Mouse (Mus musculus): Measurements from ENCODE around the gene Sdk2.

Sdk2 gene

DNA sequence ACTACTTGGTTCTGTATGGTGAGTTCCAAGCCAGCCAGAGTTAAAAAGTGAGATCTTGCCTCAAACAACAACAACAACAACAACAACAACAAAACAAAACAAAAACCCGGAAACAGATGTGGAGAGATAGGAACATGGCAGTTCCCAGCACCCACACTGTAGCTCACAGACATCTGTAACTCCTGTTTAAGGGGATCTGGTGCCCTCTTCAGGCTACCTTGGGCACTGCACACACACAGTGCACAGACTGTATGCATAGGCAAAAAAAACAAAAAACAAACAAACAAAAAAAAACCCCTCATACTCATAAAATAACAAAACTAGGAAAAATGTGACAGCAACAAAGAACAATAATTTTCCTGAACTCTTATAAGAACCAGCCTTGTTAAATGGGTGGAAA lies 323.8 kb downstream of the Sdk2 start:
- no peak for ATAC-seq (ENCODE audit: low TSS enrichment)

DNA sequence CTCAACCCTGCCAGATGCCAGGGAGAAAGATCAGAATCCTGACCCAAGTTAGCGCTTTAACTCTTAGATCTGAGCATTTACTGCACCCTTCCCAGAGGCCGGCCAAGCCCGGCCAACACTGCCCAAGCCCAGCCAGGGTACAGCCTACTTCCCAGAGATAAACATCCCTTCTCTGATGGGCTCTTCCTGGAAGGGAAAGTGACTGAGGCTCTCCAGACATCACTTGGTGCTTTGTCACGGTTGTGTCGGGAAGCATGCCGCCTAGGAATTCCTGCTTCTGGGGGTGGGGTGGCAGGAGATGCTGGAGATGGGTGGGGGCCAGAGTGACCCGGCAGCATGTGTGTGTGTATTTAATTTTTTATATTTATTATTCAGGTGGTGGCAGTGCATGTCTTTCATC lies 326.7 kb downstream of the Sdk2 start:
- no peak for ATAC-seq (ENCODE audit: low TSS enrichment)

DNA sequence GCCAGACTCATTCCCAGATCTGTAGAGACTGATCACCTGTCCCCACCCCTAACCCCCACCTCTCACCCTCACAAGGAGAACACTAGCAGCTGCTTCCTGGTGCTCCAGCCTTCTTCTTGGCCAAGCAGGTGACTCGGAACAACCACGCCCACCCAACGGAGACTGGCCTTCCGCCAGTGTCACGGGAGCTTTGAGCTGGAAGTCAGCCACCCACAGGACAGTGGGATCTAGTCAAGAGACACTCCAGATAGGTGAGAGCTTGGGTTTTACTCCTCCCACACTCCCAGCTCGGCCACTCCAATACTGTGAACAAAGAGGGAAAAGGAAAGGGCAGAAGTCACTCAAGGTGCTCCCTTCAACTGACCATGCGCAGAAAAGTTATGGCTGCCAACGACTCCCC lies 327.6 kb downstream of the Sdk2 start:
- no peak for ATAC-seq (ENCODE audit: low TSS enrichment)

DNA sequence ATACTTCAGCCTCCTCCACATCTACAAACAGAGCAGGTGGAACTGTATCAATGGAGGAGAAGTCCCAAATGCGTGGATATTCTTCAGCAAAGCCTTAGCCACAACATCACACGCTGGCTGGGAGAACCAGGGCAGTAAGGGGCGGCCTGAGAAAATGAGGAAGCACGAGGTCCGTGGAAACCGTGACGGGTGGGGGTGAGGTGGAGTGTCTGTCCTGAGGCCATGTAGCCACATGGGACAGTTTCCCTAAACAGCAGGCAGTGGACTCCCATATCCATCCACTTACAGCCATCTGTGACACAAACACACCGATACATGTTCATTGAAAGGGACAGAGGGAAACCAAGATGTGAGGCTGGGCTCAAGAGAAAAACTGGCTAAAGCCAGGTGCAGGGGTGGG lies 328.9 kb downstream of the Sdk2 start:
- ATAC-seq (ENCODE audit: low TSS enrichment), result no peak

DNA sequence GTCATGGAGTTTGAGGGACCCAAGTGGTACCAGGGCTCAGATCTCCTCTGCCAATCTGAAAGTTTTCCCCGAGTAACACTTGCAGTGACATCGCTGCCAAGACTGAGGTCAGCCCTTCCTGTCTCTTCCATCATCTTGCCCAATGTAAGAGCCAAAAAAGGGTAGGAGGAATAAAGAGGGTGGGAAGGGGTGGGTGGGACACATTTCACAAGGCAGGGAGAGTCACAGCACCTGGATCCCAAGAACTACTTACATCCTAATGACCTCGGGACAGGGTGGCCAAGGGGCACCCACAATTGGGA lies 329.3 kb downstream of the Sdk2 start:
- no peak for ATAC-seq (ENCODE audit: low TSS enrichment)

DNA sequence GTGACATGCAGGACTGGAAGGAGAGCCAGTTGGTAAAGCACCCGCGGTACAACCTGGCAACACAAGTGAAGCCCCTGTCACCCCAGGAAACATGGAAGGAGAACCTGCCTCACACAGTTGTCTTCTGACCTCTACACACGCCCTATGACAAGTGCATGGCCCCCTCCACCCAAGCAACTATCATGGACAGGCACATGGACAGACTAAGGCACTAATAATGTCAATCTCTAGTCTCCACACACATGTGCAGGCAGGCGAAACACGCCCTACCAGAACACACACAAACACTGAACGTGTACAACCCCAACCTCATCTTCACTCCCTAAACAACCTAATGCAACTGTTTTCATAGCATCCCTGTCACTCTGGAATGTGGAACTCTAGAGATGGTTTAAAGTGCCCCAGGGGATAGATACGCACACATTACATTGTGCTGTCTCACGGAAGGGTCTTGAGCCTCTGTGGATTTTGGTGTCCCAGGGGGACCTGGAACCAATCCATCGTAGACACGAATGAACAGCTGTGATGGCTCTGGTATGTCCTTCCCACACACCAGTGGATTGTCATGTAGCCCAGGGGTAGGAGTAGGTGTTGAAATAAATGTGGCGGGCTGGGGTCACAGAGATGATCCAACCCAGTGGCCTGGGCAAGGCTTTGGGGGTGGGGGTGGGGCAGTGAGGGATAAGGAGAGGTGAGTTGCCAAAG lies 329.8 kb downstream of the Sdk2 start:
- no peak for ATAC-seq (ENCODE audit: low TSS enrichment)

DNA sequence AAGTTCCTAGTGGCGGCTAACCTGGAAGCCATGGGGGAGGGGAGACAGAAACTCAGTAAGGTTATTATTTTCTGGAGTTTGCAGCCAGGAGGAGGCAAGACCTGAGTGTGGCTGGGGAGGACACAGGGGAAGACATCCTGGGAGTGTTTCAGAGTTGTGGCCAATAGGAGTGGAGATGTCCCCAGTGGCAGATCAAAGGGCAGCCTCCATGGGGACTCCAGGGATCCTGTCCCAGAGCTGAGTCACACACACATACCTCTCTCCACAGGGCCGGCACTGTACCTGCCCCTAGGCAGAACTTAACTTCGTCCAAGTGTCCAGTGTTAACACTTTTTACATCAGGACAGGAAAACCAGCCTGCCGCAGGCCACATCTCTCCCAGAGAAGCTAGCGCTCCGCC lies 331.7 kb downstream of the Sdk2 start:
- no peak for ATAC-seq (ENCODE audit: low TSS enrichment)

DNA sequence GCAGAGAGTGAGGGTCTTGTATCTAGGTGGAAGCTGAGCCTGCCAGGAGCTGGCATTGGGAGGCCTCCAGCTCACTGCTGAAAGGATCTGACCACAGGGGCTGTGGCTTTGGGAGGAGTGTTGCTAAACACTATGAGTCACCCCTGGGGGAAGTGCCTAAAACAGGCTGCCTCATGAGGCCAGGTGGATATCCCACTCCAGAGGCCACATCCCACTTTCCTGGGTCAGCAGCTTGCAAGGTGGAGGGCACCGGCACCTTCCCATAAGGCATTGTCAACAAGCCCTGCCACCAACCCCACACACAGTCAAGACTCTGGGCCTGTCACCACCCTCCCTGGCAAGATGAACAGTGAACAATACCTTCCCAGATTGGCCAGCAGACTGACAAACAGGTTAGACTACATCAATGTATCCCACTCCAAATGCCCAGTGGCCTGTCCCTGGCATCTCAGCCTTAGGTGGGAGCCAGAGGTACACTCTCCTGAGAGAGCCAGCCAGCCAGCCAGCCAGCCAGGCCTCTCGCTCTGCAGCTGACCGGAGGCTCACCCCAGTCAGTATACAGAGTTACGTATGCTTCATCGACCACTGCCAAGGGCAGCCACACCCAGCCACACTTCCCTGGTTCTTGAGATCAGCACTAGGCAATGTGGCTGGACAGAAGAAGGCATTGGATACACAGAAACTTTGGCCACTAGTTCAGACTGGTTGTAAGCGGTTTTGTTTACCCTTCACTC lies 333.0 kb downstream of the Sdk2 start:
- no peak for ATAC-seq (ENCODE audit: low TSS enrichment)

DNA sequence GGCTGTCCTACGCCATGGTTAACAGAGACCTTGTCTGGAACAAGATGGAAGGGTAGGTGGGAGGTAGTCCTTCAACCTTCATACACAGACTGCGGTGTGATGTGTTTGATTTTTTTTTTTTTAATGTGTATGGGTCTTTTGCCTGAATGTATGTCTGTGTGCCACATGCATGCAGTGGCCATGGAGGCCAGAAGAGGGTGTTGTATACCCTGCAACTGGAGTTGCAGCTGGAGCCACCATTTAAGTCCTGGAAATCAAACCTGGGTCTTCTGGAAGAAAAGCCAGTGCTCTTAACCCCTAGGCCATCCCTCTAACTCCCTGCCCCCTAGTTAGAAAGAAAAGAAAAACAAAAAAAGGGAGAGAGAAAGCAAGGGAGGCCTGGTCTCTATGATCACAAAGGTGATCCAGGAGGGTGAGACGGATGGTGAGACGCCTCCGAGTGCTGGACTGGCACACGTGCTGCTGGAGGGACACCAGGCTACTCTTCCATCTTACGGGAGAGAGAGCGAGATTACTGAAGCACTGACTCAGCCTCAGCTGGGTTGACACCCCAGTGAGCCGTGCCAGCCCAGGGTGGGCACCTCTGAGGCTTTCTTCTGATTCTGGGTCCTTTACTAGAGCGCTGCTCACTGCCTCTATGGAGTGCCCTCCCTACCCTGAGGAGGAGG lies 334.8 kb downstream of the Sdk2 start:
- no peak for ATAC-seq (ENCODE audit: low TSS enrichment)

DNA sequence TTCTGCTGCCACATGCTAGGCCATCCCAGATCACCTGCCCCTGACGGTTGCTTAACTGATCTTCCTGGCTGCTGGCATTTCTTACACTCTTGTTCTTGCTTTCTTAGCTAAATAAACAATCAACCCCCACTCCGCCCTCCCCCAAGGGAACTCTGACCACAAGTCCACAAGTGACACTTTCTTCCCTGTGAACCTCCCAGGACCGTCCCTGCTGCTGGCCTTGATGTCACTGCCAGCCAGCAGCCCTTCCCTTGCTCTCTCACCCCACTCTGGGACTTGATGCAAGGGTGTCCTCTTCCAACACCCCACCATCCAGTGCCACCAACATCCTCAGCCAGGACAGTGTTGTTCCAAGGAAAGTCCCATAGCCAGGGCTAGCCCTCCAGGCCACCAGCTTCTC lies 336.0 kb downstream of the Sdk2 start:
- no peak for ATAC-seq (ENCODE audit: low TSS enrichment)

DNA sequence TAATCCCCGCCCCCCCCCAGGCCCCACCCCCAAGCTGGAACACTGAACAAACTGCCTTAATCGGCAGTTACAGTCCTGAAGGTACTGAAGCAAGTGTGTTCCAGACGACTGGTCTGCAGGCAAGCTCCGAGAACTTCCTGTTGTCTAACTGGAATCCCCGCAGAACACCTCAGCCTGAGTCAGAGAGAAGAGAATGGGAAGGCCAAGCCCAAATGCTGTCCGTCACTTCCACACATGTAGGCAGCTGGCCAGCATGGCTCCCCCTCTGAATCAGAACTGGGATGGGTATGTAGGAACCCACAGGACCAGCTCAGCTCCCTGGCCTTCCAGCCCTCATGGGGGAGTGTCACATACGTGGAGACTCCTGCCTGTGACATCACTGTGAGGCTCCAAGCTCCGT lies 336.9 kb downstream of the Sdk2 start:
- ATAC-seq (ENCODE audit: low TSS enrichment), result no peak

DNA sequence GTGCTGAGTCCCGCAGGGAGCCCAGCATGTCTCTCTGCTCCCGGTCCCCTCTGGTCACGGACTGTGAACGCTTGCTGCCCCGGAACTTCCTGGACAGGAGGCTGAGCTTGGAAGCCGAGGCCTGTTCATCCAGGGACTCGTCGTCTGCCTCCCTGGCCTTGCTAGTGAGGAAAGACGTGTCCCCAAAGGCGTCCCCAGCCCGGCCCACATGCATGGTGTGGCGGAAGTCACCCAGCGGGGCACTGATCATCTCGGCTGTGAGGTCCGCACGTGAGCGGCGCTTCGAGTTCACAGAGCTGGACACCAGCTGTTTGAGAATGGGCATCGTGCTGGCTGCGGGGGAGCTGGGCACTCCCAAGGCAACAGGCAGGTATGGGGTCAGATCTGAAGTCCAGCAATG lies 337.6 kb downstream of the Sdk2 start:
- no peak for ATAC-seq (ENCODE audit: low TSS enrichment)

DNA sequence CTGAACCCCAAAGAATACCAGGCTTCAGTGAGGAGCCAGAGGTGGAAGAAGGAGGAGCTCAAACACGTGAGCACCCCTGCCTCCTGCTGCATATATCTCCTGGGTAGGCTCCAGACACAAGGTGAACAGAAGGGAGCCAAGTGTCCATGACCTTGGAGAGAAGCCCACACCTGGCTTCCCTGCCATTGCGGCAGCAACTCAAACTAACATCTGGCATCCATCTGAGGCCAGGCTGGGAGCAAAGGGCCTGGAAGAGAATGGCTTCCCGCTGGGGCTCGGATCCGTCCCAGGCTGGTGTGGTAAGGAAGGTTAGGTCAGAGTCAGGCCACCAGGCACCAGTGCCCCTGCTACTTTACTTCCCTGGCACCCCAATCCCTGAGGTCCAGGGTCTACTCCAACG lies 338.9 kb downstream of the Sdk2 start:
- ATAC-seq (ENCODE audit: low TSS enrichment), result no peak

DNA sequence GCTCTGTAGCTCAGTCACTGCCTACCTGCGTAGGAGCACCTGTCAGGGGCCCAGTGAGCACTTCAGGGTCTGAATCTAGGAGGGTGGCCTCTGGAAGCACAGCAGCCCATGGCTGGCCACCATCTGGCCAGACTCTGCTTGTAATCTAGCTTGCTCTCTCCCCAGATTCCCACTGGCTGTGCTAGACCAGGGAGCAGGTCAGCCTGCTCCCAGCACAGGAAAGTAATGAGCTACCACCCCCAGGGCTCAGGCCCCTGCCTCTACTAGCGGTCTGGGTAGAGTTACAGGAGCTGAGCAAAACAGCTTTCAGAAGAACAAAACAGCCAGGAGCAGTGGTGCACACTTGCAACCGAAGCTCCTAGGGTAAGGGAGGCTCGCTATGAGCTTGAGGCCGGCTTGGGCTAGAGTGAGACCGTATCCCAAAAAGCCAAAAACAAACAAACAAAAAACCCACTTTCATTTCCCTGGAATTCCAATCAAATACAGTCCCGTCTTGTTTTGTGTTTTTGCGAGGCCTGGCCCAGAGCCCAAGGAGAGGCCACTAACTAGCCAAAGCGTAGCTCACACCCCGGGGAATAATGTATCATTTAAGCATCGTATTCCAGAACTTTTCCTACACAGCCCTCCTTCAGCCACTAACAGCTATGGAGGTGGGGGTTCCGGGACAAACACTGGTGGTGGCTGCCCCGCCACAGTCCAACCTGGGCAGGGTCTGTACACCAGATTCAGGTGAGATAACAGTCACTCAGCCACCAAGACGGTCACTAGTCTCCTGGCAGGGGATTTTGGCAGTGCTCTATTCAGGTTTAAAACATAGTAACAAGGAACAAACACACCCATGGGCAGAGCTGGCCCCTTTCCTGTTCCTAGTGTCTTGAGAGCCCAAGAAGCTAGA lies 339.6 kb downstream of the Sdk2 start:
- no peak for ATAC-seq (ENCODE audit: low TSS enrichment)

Measured in frontal cortex, adult (tissue).